Mouse (Mus musculus): Measurements from ENCODE around the gene Ccdc36.

GRCm38 (mm10) chr9:108466219-108466618 is 37.9 kb upstream of the Ccdc36 start:
- TF ChIP-seq CTCF (IDR thresholded peaks at IDR 0.05; ENCODE audit: low read depth) (no peak), EP300 (IDR thresholded peaks at IDR 0.05; ENCODE audit: low read depth) (no peak)

All from liver, postnatal 0 days (tissue).